Mouse (Mus musculus): Measurements from ENCODE around the gene Atp1a2. TPM values are rescaled to one million over a fixed set of nuclear protein-coding genes. Genes with fewer than 3 reads are reported as not detected.
A peak's percentile ranks its signal among the peaks of the same experiment; 100 is the strongest.

Gene Atp1a2
- total and polyA plus RNA-seq, 3 experiments: 0.07 to 0.23 (median 0.13) TPM

DNA sequence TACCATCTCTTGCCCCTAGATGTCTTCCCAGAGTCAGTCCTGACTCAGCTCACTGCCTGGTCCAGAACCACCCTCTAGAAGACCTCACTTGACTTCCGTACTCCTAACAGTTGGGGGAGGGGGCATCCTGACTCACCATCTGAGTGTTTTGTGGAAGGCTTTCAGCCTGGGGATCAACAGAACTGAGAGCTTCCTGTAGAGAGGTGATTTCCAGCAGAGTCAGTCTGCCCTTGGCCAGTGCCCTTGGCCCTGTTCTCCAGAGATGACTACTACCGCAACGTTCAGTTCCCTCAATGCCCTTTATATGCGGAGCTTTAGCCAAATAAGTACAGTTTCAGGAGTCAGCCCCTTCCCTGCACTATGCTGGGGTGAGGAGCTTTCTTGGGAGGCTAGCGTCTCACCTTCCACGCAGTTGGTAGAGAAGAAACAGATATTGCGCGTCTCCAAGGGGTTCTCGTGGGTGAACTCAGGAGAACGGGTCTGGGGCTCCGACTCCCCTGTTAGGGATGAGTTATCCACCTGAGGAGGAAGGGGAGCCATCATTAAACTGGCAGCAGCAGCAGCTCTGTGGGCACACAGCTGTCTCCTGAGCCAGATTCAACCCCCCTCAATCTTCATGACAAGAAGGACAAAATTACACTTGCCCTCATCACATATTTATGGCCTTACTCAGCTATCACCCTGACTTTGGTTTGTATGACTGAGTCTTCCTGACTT lies 8.8 kb downstream of the Atp1a2 start:
- dilution Hi-C loops (cut with MboI; ENCODE audit: extremely low pct_ligation_motif_present, extremely low pct_unique_long_range_greater_than_20kb, low sequenced_read_pairs): no loop called here
- in situ Hi-C loops (cut with MboI; ENCODE audit: low pct_ligation_motif_present, low pct_unique_long_range_greater_than_20kb, low sequenced_read_pairs): no loop called here

DNA sequence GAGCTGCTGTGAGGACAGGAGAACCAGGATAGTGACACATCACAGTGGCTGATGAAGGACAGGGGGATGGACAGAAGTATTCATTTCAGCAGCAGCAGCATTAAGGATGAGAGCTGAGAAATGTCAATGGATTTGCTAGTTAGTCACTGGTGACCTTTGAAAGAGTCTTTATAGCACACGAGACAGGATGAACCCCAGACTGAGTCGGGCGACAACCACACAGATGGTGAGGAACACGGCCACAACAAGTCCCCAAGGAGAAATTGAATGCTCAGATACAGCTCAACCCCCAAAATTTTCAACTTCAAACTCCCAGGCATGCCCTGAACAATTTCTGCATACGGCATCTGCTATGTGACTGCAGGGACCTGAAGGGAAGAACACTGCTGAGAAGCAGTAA lies 11.1 kb downstream of the Atp1a2 start:
- Histone ChIP-seq H3K27ac (ENCODE audit: insufficient read depth, low read depth) (no peak overlapping the region), H3K36me3 (replicated peaks in 1 of 2; ENCODE audit: control insufficient read depth in 1 of 2, insufficient read depth in 1 of 2, low read length in 1 of 2) (no peaks in the 10 kb centered on the region), H3K4me2 (ENCODE audit: insufficient read depth, low read depth, poor library complexity, severe bottlenecking) (no peak overlapping the region), H3K79me2 (replicated peaks; ENCODE audit: control insufficient read depth, extremely low read depth, insufficient read depth, poor library complexity, severe bottlenecking) (no peaks in the 10 kb centered on the region), H3K9ac (ENCODE audit: insufficient read depth, low read depth) (no peak overlapping the region), H3K4me1 (ENCODE audit: control insufficient read depth in 1 of 2, insufficient read depth in 2 of 2) (peaks cover 10 to 20% of the 10 kb centered on the region in 2 experiments), H3K4me3 (replicated peaks in 1 of 3; ENCODE audit: low read depth in 2 of 3, low read length in 2 of 3, poor library complexity in 1 of 3) (no peak overlapping the region), H3K9me3 (replicated peaks; ENCODE audit: low read length) (no peaks in the 10 kb centered on the region), H3K27me3 (replicated peaks) (peaks cover 12% of the 10 kb centered on the region)
- in situ Hi-C loops (cut with MboI; ENCODE audit: low pct_ligation_motif_present, low pct_unique_long_range_greater_than_20kb, low sequenced_read_pairs): no loop called here
- dilution Hi-C loops (cut with MboI; ENCODE audit: extremely low pct_ligation_motif_present, extremely low pct_unique_long_range_greater_than_20kb, low sequenced_read_pairs): no loop called here
- TF ChIP-seq JUND (conservative IDR thresholded peaks at IDR 0.05; ENCODE audit: low read depth, low read length) (no peak), UBTF (IDR thresholded peaks at IDR 0.05; ENCODE audit: low read depth, low read length) (no peak), HCFC1 (IDR thresholded peaks at IDR 0.05; ENCODE audit: low read depth, low read length) (no peak), JUN (IDR thresholded peaks at IDR 0.05; ENCODE audit: insufficient read depth, low read depth, low read length) (no peak), POLR2AphosphoS2 (IDR thresholded peaks at IDR 0.05; ENCODE audit: low read depth, low read length) (no peak), MEF2A (IDR thresholded peaks at IDR 0.05; ENCODE audit: borderline replicate concordance, low read depth, low read length) (no peak), RAD21 (IDR thresholded peaks at IDR 0.05; ENCODE audit: low read depth, low read length) (no peak)
- DNase-seq (ENCODE audit: extremely low read depth): no peak

More for the DNA sequence above, 8.8 kb downstream of the Atp1a2 start:
- Histone ChIP-seq H3K9me3 (replicated peaks; ENCODE audit: low read length) (no peaks in the 10 kb centered on the region), H3K9ac (ENCODE audit: insufficient read depth, low read depth) (no peak overlapping the region), H3K4me2 (ENCODE audit: insufficient read depth, low read depth, poor library complexity, severe bottlenecking) (no peak overlapping the region), H3K4me3 (replicated peaks in 1 of 3; ENCODE audit: low read depth in 2 of 3, low read length in 2 of 3, poor library complexity in 1 of 3) (no peak overlapping the region), H3K36me3 (replicated peaks in 1 of 2; ENCODE audit: control insufficient read depth in 1 of 2, insufficient read depth in 1 of 2, low read length in 1 of 2) (no peaks in the 10 kb centered on the region), H3K27ac (ENCODE audit: insufficient read depth, low read depth) (no peak overlapping the region), H3K4me1 (ENCODE audit: control insufficient read depth in 1 of 2, insufficient read depth in 2 of 2) (peaks cover 8 to 13% of the 10 kb centered on the region in 2 experiments), H3K27me3 (replicated peaks) (peaks cover 24% of the 10 kb centered on the region), H3K79me2 (replicated peaks; ENCODE audit: control insufficient read depth, extremely low read depth, insufficient read depth, poor library complexity, severe bottlenecking) (no peaks in the 10 kb centered on the region)
- peak; percentile 23 for DNase-seq (ENCODE audit: extremely low read depth)
- peak; percentile 28; the same call in 1 of the 2 replicates for TF ChIP-seq ELF1 (IDR thresholded peaks at IDR 0.05; ENCODE audit: low read depth, low read length)
- no peak for TF ChIP-seq SMC3 (IDR thresholded peaks at IDR 0.05; ENCODE audit: low read depth, low read length)
- peak; percentile 53; the same call in 1 of the 2 replicates for TF ChIP-seq IRF4 (IDR thresholded peaks at IDR 0.05; ENCODE audit: low read depth, low read length)

DNA sequence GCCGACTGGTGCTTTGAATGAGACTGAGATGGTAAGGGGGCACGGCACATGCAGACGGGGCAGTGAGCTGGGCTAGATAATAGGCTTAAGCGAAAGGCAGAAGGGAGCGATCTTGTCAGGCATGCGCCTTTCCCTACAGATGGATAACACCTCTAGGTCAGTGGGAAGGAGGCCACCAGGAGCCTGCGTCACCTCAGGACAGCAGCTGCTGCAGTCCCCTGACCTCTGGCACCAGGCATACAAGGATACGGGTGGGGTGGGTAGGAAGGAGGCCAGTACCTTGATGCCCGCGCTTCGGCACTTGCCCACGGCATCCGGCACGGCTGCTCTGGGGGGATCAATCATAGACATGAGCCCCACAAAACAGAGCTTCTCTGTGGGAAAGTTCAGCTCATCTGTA lies 13.6 kb downstream of the Atp1a2 start:
- Histone ChIP-seq H3K9me3 (replicated peaks; ENCODE audit: low read length) (no peaks in the 10 kb centered on the region), H3K4me1 (ENCODE audit: control insufficient read depth in 1 of 2, insufficient read depth in 2 of 2) (peaks cover 11 to 34% of the 10 kb centered on the region in 2 experiments), H3K4me2 (ENCODE audit: insufficient read depth, low read depth, poor library complexity, severe bottlenecking) (no peak overlapping the region), H3K9ac (ENCODE audit: insufficient read depth, low read depth) (no peak overlapping the region), H3K36me3 (replicated peaks in 1 of 2; ENCODE audit: control insufficient read depth in 1 of 2, insufficient read depth in 1 of 2, low read length in 1 of 2) (no peaks in the 10 kb centered on the region), H3K79me2 (replicated peaks; ENCODE audit: control insufficient read depth, extremely low read depth, insufficient read depth, poor library complexity, severe bottlenecking) (no peaks in the 10 kb centered on the region), H3K4me3 (replicated peaks in 1 of 3; ENCODE audit: low read depth in 2 of 3, low read length in 2 of 3, poor library complexity in 1 of 3) (no peak overlapping the region), H3K27ac (ENCODE audit: insufficient read depth, low read depth) (no peak overlapping the region), H3K27me3 (replicated peaks) (no peaks in the 10 kb centered on the region)
- in situ Hi-C loops (cut with MboI; ENCODE audit: low pct_ligation_motif_present, low pct_unique_long_range_greater_than_20kb, low sequenced_read_pairs) (no loop called here), dilution Hi-C loops (cut with MboI; ENCODE audit: extremely low pct_ligation_motif_present, extremely low pct_unique_long_range_greater_than_20kb, low sequenced_read_pairs) (no loop called here)
- TF ChIP-seq TBP (conservative IDR thresholded peaks at IDR 0.05; ENCODE audit: low read depth, low read length): no peak
- no peak for TF ChIP-seq RAD21 (IDR thresholded peaks at IDR 0.05; ENCODE audit: low read depth, low read length)
- TF ChIP-seq KAT2A (IDR thresholded peaks at IDR 0.05; ENCODE audit: insufficient replicate concordance, low read length): no peak
- TF ChIP-seq PAX5 (IDR thresholded peaks at IDR 0.05; ENCODE audit: low read length): no peak
- no peak for TF ChIP-seq USF1 (IDR thresholded peaks at IDR 0.05; ENCODE audit: low read depth, low read length)
- TF ChIP-seq EP300 (IDR thresholded peaks at IDR 0.05; ENCODE audit: low read length): no peak
- TF ChIP-seq CHD1 (IDR thresholded peaks at IDR 0.05; ENCODE audit: low read depth, low read length): no peak
- TF ChIP-seq RCOR1 (conservative IDR thresholded peaks at IDR 0.05; ENCODE audit: low read depth, low read length): no peak
- no peak for TF ChIP-seq NRF1 (IDR thresholded peaks at IDR 0.05; ENCODE audit: low read depth, low read length)
- TF ChIP-seq JUN (IDR thresholded peaks at IDR 0.05; ENCODE audit: insufficient read depth, low read depth, low read length): no peak
- TF ChIP-seq POLR2AphosphoS2 (IDR thresholded peaks at IDR 0.05; ENCODE audit: low read depth, low read length): no peak
- no peak for TF ChIP-seq MAZ (IDR thresholded peaks at IDR 0.05; ENCODE audit: low read depth, low read length)
- TF ChIP-seq MEF2A (IDR thresholded peaks at IDR 0.05; ENCODE audit: borderline replicate concordance, low read depth, low read length): no peak
- no peak for DNase-seq (ENCODE audit: extremely low read depth)

All from CH12.LX (cell line).